Mouse (Mus musculus): ENCODE measurements around the gene Arhgef15. TPM values are rescaled to one million over a fixed set of nuclear protein-coding genes. Genes with fewer than 3 reads are reported as not detected.

The Arhgef15 gene
- polyA plus RNA-seq (2014; fragmentation: Illumina TruSeq; extraction: RNeasy Lipid Tissue Mini Kit (QIAGEN cat#74804); ENCODE audit: low replicate concordance): 1.0 TPM

GRCm38 (mm10) chr11:68957308-68957707, at the start of gene Arhgef15:
Arhgef15 (minus strand) TSS chr11:68957480.

GRCm38 (mm10) chr11:68975085-68975484, 17.8 kb upstream of the Arhgef15 start, which contains the start of gene Rangrf:
Rangrf (minus strand) TSS chr11:68975185.

GRCm38 (mm10) chr11:68967337-68968282, 10.3 kb upstream of the Arhgef15 start, which contains the start of gene Slc25a35:
Slc25a35 (plus strand) TSS chr11:68968131.

GRCm38 (mm10) chr11:68926981-68927380, 30.3 kb downstream of the Arhgef15 start, which contains the start of gene Odf4:
Odf4 (minus strand) TSS chr11:68927081.

GRCm38 (mm10) chr11:68901351-68902046, 55.8 kb downstream of the Arhgef15 start, which contains the start of gene Rpl26:
Rpl26 (plus strand) TSS chr11:68901583.

Other genes with a start within 250 kb of the Arhgef15 start
- 79.4 TPM for gene Ndel1, start 85.6 kb downstream of the Arhgef15 start, polyA plus RNA-seq (2014; fragmentation: Illumina TruSeq; extraction: RNeasy Lipid Tissue Mini Kit (QIAGEN cat#74804); ENCODE audit: low replicate concordance)
- not detected for gene Rnf222, start 68.9 kb downstream of the Arhgef15 start, polyA plus RNA-seq (2014; fragmentation: Illumina TruSeq; extraction: RNeasy Lipid Tissue Mini Kit (QIAGEN cat#74804); ENCODE audit: low replicate concordance)
- 49.2 TPM for gene Rpl26, start 55.9 kb downstream of the Arhgef15 start, polyA plus RNA-seq (2014; fragmentation: Illumina TruSeq; extraction: RNeasy Lipid Tissue Mini Kit (QIAGEN cat#74804); ENCODE audit: low replicate concordance)
- gene Odf4, start 30.4 kb downstream of the Arhgef15 start, polyA plus RNA-seq (2014; fragmentation: Illumina TruSeq; extraction: RNeasy Lipid Tissue Mini Kit (QIAGEN cat#74804); ENCODE audit: low replicate concordance): not detected
- gene Slc25a35, start 10.7 kb upstream of the Arhgef15 start, polyA plus RNA-seq (2014; fragmentation: Illumina TruSeq; extraction: RNeasy Lipid Tissue Mini Kit (QIAGEN cat#74804); ENCODE audit: low replicate concordance): 7.0 TPM
- gene Rangrf, start 17.7 kb upstream of the Arhgef15 start, polyA plus RNA-seq (2014; fragmentation: Illumina TruSeq; extraction: RNeasy Lipid Tissue Mini Kit (QIAGEN cat#74804); ENCODE audit: low replicate concordance): 3.4 TPM
- gene Pfas, start 51.0 kb upstream of the Arhgef15 start, polyA plus RNA-seq (2014; fragmentation: Illumina TruSeq; extraction: RNeasy Lipid Tissue Mini Kit (QIAGEN cat#74804); ENCODE audit: low replicate concordance): 4.7 TPM
- 1.7 TPM for gene Ctc1, start 58.4 kb upstream of the Arhgef15 start, polyA plus RNA-seq (2014; fragmentation: Illumina TruSeq; extraction: RNeasy Lipid Tissue Mini Kit (QIAGEN cat#74804); ENCODE audit: low replicate concordance)
- 6.3 TPM for gene Aurkb, start 88.2 kb upstream of the Arhgef15 start, polyA plus RNA-seq (2014; fragmentation: Illumina TruSeq; extraction: RNeasy Lipid Tissue Mini Kit (QIAGEN cat#74804); ENCODE audit: low replicate concordance)
- 2.3 TPM for gene Borcs6, start 102.2 kb upstream of the Arhgef15 start, polyA plus RNA-seq (2014; fragmentation: Illumina TruSeq; extraction: RNeasy Lipid Tissue Mini Kit (QIAGEN cat#74804); ENCODE audit: low replicate concordance)
- gene Tmem107, start 113.3 kb upstream of the Arhgef15 start, polyA plus RNA-seq (2014; fragmentation: Illumina TruSeq; extraction: RNeasy Lipid Tissue Mini Kit (QIAGEN cat#74804); ENCODE audit: low replicate concordance): 1.7 TPM
- gene Vamp2, start 131.0 kb upstream of the Arhgef15 start, polyA plus RNA-seq (2014; fragmentation: Illumina TruSeq; extraction: RNeasy Lipid Tissue Mini Kit (QIAGEN cat#74804); ENCODE audit: low replicate concordance): 53.2 TPM
- gene Per1, start 137.7 kb upstream of the Arhgef15 start, polyA plus RNA-seq (2014; fragmentation: Illumina TruSeq; extraction: RNeasy Lipid Tissue Mini Kit (QIAGEN cat#74804); ENCODE audit: low replicate concordance): not detected
- gene Hes7, start 162.9 kb upstream of the Arhgef15 start, polyA plus RNA-seq (2014; fragmentation: Illumina TruSeq; extraction: RNeasy Lipid Tissue Mini Kit (QIAGEN cat#74804); ENCODE audit: low replicate concordance): not detected
- not detected for gene 9130213A22Rik, start 165.1 kb upstream of the Arhgef15 start, polyA plus RNA-seq (2014; fragmentation: Illumina TruSeq; extraction: RNeasy Lipid Tissue Mini Kit (QIAGEN cat#74804); ENCODE audit: low replicate concordance)
- gene Aloxe3, start 168.4 kb upstream of the Arhgef15 start, polyA plus RNA-seq (2014; fragmentation: Illumina TruSeq; extraction: RNeasy Lipid Tissue Mini Kit (QIAGEN cat#74804); ENCODE audit: low replicate concordance): not detected
- not detected for gene Alox12b, start 199.5 kb upstream of the Arhgef15 start, polyA plus RNA-seq (2014; fragmentation: Illumina TruSeq; extraction: RNeasy Lipid Tissue Mini Kit (QIAGEN cat#74804); ENCODE audit: low replicate concordance)
- gene Alox8, start 240.4 kb upstream of the Arhgef15 start, polyA plus RNA-seq (2014; fragmentation: Illumina TruSeq; extraction: RNeasy Lipid Tissue Mini Kit (QIAGEN cat#74804); ENCODE audit: low replicate concordance): not detected

Data from small intestine, adult 10 weeks (tissue).